Mouse (Mus musculus): ENCODE data around the gene Zfyve19.

DNA sequence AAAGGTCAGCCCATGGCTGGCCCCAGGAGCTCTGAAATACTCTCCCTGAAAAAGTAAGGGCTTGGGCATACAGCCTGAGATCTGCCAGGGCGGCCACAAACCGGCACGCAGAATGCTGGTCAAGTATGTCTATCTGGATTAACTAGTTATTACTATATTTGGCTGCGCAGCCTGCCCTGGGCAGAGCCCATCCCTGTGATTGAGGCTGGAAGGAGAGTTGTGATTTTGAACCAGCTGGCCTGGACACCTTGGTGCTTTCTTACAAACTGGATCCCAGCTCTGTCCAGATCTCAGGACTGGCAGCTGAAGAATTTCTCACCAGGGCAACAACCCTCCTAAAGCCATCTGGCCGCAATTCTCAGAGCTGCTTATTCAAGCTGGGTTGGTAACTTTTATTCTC is 14.3 kb upstream of the Zfyve19 start:
- no peak for TF ChIP-seq POLR2A (IDR thresholded peaks at IDR 0.05; ENCODE audit: low read depth, low read length)
- TF ChIP-seq CTCF (IDR thresholded peaks at IDR 0.05; ENCODE audit: extremely low read depth, insufficient read depth, insufficient read length, insufficient replicate concordance) = no peak

Measured in spleen, adult 2 months (tissue).